Mouse (Mus musculus): ENCODE measurements around the gene Zc3h7a. TPM values are rescaled to one million over a fixed set of nuclear protein-coding genes. Genes with fewer than 3 reads are reported as not detected.

The Zc3h7a gene
- total RNA-seq, 1 experiment from 2014 or later, result 63.3 TPM

Small RNA genes within 50 kb of the gene (microRNA-seq; reads per million reads assigned to microRNA genes)
- 13.6 to 14.1 reads per million in 2 experiments for gene Gm23935

Other genes with a start within 250 kb of the Zc3h7a start
- gene Snn, start 115.4 kb downstream of the Zc3h7a start, total RNA-seq (2021), result 16.3 and 24.0 TPM in 2 replicates
- 38.6 and 47.5 TPM in 2 replicates for gene Litaf, start 110.2 kb downstream of the Zc3h7a start, total RNA-seq (2021)
- 42.1 and 42.6 TPM in 2 replicates for gene Txndc11, start 41.7 kb downstream of the Zc3h7a start, total RNA-seq (2021)
- 78.6 and 81.6 TPM in 2 replicates for gene Rsl1d1, start 26.9 kb upstream of the Zc3h7a start, total RNA-seq (2021)
- 122 and 133 TPM in 2 replicates for gene Gspt1, start 77.9 kb upstream of the Zc3h7a start, total RNA-seq (2021)
- not detected in 2 replicates for gene Tnfrsf17, start 137.4 kb upstream of the Zc3h7a start, total RNA-seq (2021)
- 17.2 and 21.9 TPM in 2 replicates for gene Snx29, start 146.5 kb upstream of the Zc3h7a start, total RNA-seq (2021)

Measured in adrenal gland, postnatal 14 days (tissue).